Mouse (Mus musculus) urinary bladder, postnatal 36 days (tissue): ENCODE measurements at regions not wholly inside any gene's neighbourhood (a gene's known extent, or its start where the extent isn't known, plus 50 kb on each side); places are given as distances from the start of the nearest gene placed in this dataset.

Source experiments
- DNase-seq, 2 experiments: peaks; one replicate each; pipeline ENCODE4 v3.0.0; 2022; ENCODE audit warnings: low spot score in 2 of 2, mixed read lengths in 1 of 2

GRCm38 (mm10) chr2:106256012-106256411, 252.7 kb upstream of the Dnajc24 start:
- no peak for DNase-seq

DNA sequence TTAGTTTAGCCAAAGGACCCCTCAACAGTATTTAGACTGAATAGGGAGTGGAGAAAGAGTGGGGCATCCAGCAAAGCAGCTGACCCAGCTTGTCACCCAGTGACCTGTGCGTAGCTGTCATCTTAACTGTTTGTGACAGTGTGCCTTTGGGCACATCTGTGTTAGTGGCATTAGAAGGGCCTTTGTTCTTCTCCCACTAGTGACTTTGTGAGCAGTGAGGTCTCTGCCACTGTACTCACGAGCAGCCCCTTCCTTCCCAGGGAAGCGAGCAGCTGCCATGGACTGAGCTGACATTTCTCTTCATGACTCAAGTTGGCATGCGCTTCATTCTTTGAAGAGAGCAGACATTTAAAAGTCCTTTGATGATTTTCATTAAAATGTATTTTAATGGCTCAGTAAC, 231.0 kb upstream of the Dnajc24 start:
- DNase-seq = no peak

DNA sequence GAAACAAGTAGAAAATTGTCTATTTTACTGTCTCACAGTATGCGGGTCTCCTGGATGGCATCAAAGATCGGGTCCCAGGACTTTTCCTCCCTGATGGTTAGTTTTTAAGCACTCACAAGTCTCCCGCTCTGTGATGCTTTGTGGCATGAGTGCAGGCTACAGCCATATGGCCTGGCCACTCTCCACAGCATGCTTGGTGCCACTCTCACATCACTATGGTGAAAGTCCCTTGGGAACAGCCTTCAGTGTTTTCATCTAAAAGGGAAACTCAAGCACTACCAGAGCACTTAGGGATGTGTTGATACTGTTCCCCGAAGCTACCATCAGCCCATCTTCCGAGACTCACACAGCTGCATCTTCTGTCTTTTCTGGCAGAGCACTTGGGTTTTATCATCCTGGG, 227.8 kb upstream of the Dnajc24 start:
- DNase-seq = no peak

DNA sequence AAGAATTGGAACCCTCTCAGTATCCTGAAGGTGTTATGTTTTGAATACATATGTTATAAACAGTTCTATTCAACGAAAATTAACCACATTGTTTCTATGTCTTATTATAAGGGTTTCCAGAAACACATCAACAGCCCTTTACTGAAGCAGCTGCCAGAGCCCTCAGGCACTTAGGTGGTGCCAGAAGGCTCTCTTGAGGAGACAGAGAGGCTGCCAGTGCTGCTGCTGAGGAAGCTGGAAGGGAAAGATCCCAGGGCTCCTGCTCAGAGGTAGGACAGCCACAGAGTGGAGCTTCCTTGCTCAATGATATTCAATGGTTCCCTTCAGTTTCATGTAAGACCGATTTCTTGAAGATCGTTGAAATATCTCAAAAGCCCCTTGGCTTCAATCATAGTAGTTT, 226.7 kb upstream of the Dnajc24 start:
- no peak for DNase-seq

GRCm38 (mm10) chr2:106228249-106228648, 224.9 kb upstream of the Dnajc24 start:
- no peak for DNase-seq

GRCm38 (mm10) chr2:106216169-106216568, 212.8 kb upstream of the Dnajc24 start:
- no peak for DNase-seq

GRCm38 (mm10) chr2:106213740-106214139, 210.4 kb upstream of the Dnajc24 start:
- no peak for DNase-seq

DNA sequence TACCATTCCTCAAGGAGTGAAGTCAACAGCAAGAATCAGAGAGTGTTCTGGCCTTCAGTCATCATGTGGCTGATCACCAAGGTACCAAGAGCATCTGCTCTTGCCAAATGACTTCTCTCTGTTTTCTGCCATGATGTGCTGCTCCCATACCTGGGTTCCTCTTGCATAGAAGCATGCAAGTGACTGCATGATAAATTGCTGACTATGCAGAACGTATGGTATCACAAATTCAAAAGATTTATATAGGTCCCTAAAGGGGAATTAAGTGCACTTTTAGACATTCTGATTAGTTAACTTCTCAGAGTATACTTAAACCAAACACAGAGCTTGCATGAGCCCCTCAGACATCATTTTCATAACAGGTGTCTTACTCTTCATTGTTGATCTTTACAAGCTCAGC, 207.4 kb upstream of the Dnajc24 start:
- DNase-seq = no peak

- no peak for DNase-seq
Measured at GRCm38 (mm10) chr2:106208767-106209250, 205.5 kb upstream of the Dnajc24 start.

DNA sequence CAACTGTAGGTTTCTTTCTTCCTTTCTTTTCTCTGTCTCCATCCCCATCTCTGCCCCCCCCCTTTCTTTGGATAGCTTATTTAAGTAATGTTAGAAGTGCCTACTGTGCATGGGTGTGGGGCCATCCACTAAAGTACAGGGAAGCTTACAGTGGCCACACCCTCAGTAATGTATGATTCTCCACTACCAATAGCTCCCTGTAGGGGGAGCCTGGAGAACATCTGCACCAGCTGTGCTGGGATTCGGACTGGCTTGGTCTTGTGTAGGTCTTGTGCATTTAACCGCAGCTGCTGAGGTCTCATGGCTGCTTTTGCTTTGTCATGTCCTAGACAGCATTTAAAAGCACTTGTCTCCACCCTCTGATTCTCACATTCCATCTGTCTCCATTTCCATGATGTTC, 196.8 kb upstream of the Dnajc24 start:
- no peak for DNase-seq

DNA sequence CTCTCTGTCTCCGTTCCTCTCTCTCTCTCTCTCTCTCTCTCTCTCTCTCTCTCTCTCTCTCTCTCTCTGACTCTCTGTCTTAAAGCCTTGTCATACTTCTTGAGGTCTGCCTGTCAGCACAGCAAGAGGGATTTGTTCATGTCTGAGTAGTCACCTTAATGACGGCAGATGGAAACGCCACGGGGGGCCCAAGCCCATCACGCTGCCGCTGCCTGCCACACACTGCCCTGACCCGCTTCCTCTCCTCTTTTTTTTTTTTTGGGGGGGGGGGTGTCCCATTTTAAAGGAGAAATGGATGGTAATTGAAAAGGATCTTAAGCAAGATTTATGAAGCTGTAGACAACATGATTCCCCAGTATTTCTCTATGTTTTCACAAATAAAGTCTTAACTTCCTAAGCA, 191.8 kb upstream of the Dnajc24 start:
- no peak for DNase-seq

GRCm38 (mm10) chr2:106194369-106195023, 191.1 kb upstream of the Dnajc24 start:
- peak; percentile 22 to 58 for DNase-seq

GRCm38 (mm10) chr2:106193889-106194347, 190.6 kb upstream of the Dnajc24 start:
- no peak for DNase-seq

- no peak for DNase-seq
Measured at GRCm38 (mm10) chr2:106190579-106191322, 187.4 kb upstream of the Dnajc24 start.

- no peak for DNase-seq
Measured at GRCm38 (mm10) chr2:106183651-106184050, 180.3 kb upstream of the Dnajc24 start.

DNA sequence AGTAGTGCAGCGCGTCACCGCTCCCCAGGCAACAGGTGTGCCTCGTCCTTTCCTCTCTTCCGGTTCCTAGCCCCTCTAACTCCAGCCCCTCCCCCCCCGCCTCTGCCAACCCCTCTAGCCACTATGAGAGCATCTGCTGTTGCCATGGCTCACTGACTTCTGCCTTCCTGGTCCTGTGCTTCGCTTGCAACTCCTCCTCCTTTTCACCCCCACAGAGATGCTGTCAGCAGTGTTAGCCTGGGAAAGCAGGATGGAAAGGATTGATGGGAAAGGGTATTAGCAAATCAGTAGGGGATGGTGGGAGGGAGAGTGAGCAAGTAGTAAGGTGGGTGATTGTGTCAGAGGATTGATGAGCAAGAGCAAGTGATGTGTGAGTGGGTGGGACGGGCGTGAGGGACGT, 178.7 kb upstream of the Dnajc24 start:
- no peak for DNase-seq

DNA sequence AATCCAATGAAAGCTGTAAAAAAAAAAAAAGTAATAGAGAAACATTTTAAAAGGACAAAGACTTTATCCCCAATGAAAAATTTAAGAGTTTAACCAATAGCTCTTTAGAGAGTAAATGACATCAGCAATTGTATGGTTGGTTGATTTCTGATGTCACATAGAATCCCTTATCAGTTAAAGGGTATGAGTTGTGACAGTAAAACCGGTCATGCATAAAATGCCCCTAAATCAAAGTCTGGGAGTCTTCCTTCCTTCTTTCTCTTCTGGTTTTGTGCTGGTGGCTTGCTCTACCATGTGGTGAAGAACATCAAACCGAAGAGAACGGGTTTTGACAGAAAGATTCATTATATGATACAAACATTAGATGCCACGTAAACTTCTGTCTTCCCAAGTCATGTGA, 159.3 kb upstream of the Dnajc24 start:
- DNase-seq = no peak

- no peak for DNase-seq
Measured at GRCm38 (mm10) chr2:106161877-106162276, 158.5 kb upstream of the Dnajc24 start.

- DNase-seq = no peak
Measured at GRCm38 (mm10) chr2:106149701-106150100, 146.4 kb upstream of the Dnajc24 start.

GRCm38 (mm10) chr2:106140931-106141330, 137.6 kb upstream of the Dnajc24 start:
- DNase-seq = no peak

- no peak for DNase-seq
Measured at GRCm38 (mm10) chr2:106101002-106101401, 97.7 kb upstream of the Dnajc24 start.

DNA sequence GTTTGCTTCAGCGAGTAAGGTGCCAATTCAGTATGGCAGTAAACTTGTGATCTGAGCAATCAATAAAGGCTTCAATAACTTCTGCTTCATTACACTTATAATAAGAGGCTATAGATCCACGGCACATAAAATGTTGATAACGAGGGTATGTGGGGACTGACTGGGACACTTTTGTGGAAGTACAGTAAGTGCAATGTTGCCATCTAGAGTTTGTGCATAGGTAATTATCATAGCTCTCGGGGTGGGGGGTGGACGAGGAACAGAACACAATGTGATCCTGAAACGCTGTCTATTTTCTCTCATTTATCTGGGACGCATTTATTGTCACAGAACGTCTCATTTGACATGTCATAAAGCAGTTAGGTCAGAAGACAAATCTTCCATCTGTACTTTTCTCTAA, 82.8 kb upstream of the Dnajc24 start:
- DNase-seq = no peak
